Mouse (Mus musculus) hematopoietic multipotent progenitor cell, adult 10-12 weeks (in vitro differentiated cells): ENCODE measurements around the gene Atf7ip. TPM values are rescaled to one million over a fixed set of nuclear protein-coding genes. Genes with fewer than 3 reads are reported as not detected.

Source experiments
- polyA plus RNA-seq: library from polyadenylated mRNA; stranded (reverse); fragments of >175 nt; gene quantifications from 2 replicates; pipeline ENCODE4 v1.2.3, GENCODE M21; 2012; ENCODE audit warnings: low replicate concordance

Atf7ip gene
- 43.4 and 47.5 TPM in 2 replicates for polyA plus RNA-seq

DNA sequence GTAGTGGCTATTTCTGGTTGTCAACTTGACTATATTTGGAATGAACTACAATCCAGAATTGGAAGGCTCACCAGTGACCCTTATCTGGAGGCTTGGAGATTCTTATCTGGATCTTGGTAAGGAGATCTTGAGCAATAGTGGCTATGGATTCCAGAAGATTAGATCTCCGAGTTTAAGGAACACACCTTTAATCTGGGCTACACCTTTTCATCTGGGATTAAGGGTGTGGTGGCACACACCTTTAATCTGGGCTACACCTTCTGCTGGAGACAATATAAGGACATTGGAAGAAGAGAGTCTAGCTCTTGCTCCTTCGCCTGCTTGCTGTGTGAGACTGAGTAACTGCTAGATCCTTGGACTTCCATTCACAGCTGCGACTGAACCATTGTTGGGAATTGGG is at the start of gene Atf7ip:
Atf7ip (plus strand) TSS at position 301 of the 400 bp plus-strand sequence.

Other genes starting within 250 kb of the Atf7ip start
- not detected in 2 replicates for gene Gm8994, start 178.6 kb upstream of the Atf7ip start, polyA plus RNA-seq
- gene E330021D16Rik, start 90.6 kb upstream of the Atf7ip start, polyA plus RNA-seq: not detected in 2 replicates
- 76.9 and 117 TPM in 2 replicates for gene Plbd1, start 155.8 kb downstream of the Atf7ip start, polyA plus RNA-seq